Mouse (Mus musculus): ENCODE results near the gene Eogt. TPM values are rescaled to one million over a fixed set of nuclear protein-coding genes. Genes with fewer than 3 reads are reported as not detected.

Gene Eogt
- polyA plus RNA-seq, 1 experiment from 2014 or later, result 12.2 TPM

DNA sequence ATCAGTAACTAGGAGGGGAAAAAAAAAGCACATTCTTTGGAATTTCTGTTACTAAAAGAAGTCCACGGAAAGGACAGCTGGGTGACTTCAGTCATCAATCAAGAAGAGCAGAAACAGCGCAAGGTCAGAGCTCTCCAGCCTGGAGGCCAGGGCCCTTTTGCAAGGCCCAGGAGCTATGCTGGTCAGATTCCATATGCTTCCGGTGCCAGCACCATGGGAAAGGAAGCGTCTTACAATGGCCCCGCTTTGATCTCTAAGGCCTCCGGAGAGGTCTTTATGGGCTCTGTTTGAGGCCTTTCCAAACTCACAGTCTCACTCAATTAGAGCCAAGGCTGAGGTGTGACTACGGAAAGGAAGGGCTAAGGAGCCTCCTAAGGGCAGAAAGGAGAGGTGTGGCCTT is 4.6 kb downstream of the Eogt start:
- H3K4me3 ChIP-seq (replicated peaks; ENCODE audit: low read length), result no peak overlapping the region
- no peaks in the 10 kb centered on the region for H3K9me3 ChIP-seq (ENCODE audit: control insufficient read depth, low read length)
- H3K4me1 ChIP-seq (replicated peaks; ENCODE audit: control insufficient read depth, insufficient read depth, low read length), result peaks cover 14% of the 10 kb centered on the region
- H3K27me3 ChIP-seq (replicated peaks; ENCODE audit: control insufficient read depth, insufficient read depth, low read length), result no peaks in the 10 kb centered on the region
- no peak overlapping the region for H3K4me2 ChIP-seq (ENCODE audit: low read length)
- H3K36me3 ChIP-seq (ENCODE audit: control insufficient read depth, insufficient read depth), result no peaks in the 10 kb centered on the region
- no peak overlapping the region for H3K9ac ChIP-seq (replicated peaks; ENCODE audit: low read depth, low read length)
- 49% methylated on average over 7 of the region's 7 CpGs for WGBS
- no peak overlapping the region for H3K27ac ChIP-seq (ENCODE audit: low read length)
- no peak for ATAC-seq

GRCm38 (mm10) chr6:97142611-97143010 is 6.4 kb downstream of the Eogt start:
- ATAC-seq, result no peak
- Histone ChIP-seq H3K36me3 (ENCODE audit: control insufficient read depth, insufficient read depth) (no peaks in the 10 kb centered on the region), H3K9me3 (ENCODE audit: control insufficient read depth, low read length) (no peaks in the 10 kb centered on the region), H3K4me1 (replicated peaks; ENCODE audit: control insufficient read depth, insufficient read depth, low read length) (no peaks in the 10 kb centered on the region; the same call in 1 of the 2 replicates), H3K27me3 (replicated peaks; ENCODE audit: control insufficient read depth, insufficient read depth, low read length) (no peaks in the 10 kb centered on the region), H3K27ac (ENCODE audit: low read length) (no peak overlapping the region), H3K9ac (replicated peaks; ENCODE audit: low read depth, low read length) (no peak overlapping the region), H3K4me3 (replicated peaks; ENCODE audit: low read length) (no peak overlapping the region), H3K4me2 (ENCODE audit: low read length) (no peak overlapping the region)
- WGBS, result 91% methylated on average over 8 of the region's 8 CpGs

- Histone ChIP-seq H3K36me3 (ENCODE audit: control insufficient read depth, insufficient read depth) (no peaks in the 10 kb centered on the region), H3K9ac (replicated peaks; ENCODE audit: low read depth, low read length) (no peak overlapping the region), H3K9me3 (ENCODE audit: control insufficient read depth, low read length) (no peaks in the 10 kb centered on the region), H3K27ac (ENCODE audit: low read length) (no peak overlapping the region), H3K27me3 (replicated peaks; ENCODE audit: control insufficient read depth, insufficient read depth, low read length) (no peaks in the 10 kb centered on the region), H3K4me3 (replicated peaks; ENCODE audit: low read length) (no peak overlapping the region), H3K4me2 (ENCODE audit: low read length) (no peak overlapping the region), H3K4me1 (replicated peaks; ENCODE audit: control insufficient read depth, insufficient read depth, low read length) (no peaks in the 10 kb centered on the region)
- 85% methylated on average over 7 of the region's 7 CpGs for WGBS
- no peak for ATAC-seq
These were observed 7.2 kb downstream of the Eogt start for GRCm38 (mm10) chr6:97141811-97142210.

GRCm38 (mm10) chr6:97132707-97133303 is 16.2 kb downstream of the Eogt start:
- H3K4me2 ChIP-seq (ENCODE audit: low read length), result no peak overlapping the region
- H3K27ac ChIP-seq (ENCODE audit: low read length), result no peak overlapping the region
- H3K36me3 ChIP-seq (ENCODE audit: control insufficient read depth, insufficient read depth), result no peaks in the 10 kb centered on the region
- no peaks in the 10 kb centered on the region for H3K27me3 ChIP-seq (replicated peaks; ENCODE audit: control insufficient read depth, insufficient read depth, low read length)
- no peak for ATAC-seq
- no peak overlapping the region for H3K4me3 ChIP-seq (replicated peaks; ENCODE audit: low read length)
- H3K4me1 ChIP-seq (replicated peaks; ENCODE audit: control insufficient read depth, insufficient read depth, low read length), result no peaks in the 10 kb centered on the region
- no peak overlapping the region for H3K9ac ChIP-seq (replicated peaks; ENCODE audit: low read depth, low read length)
- WGBS, result 91% methylated on average over 5 of the region's 5 CpGs
- no peaks in the 10 kb centered on the region for H3K9me3 ChIP-seq (ENCODE audit: control insufficient read depth, low read length)

- no peak overlapping the region for H3K27ac ChIP-seq (ENCODE audit: low read length)
- no peaks in the 10 kb centered on the region for H3K4me1 ChIP-seq (replicated peaks; ENCODE audit: control insufficient read depth, insufficient read depth, low read length)
- no peaks in the 10 kb centered on the region for H3K27me3 ChIP-seq (replicated peaks; ENCODE audit: control insufficient read depth, insufficient read depth, low read length)
- no peak for ATAC-seq
- H3K4me3 ChIP-seq (replicated peaks; ENCODE audit: low read length), result no peak overlapping the region
- WGBS, result 75% methylated on average over 4 of the region's 4 CpGs
- H3K9me3 ChIP-seq (ENCODE audit: control insufficient read depth, low read length), result no peaks in the 10 kb centered on the region
- H3K36me3 ChIP-seq (ENCODE audit: control insufficient read depth, insufficient read depth), result no peaks in the 10 kb centered on the region
- no peak overlapping the region for H3K9ac ChIP-seq (replicated peaks; ENCODE audit: low read depth, low read length)
- no peak overlapping the region for H3K4me2 ChIP-seq (ENCODE audit: low read length)
These were observed 17.2 kb downstream of the Eogt start for GRCm38 (mm10) chr6:97131808-97132207.

DNA sequence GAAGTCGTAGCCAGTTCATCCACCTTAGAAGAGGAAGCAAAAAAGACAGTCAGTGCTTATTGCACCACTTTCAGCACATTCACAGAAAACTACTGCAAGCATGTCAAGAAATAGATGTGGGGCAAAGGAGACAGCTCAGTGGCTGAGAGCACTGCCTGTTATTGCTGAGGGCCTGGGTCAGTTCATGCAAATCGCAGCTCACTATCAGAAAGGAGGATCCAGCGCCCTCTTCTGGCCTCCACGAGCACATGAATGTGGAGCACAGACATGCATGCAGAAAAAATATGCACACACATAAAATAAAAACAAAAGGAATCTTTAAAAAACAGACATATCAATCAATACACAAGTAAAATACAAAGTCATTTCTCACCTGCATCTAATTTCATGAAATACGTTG is 18.0 kb downstream of the Eogt start:
- no peak for ATAC-seq
- 61% methylated on average over 5 of the region's 5 CpGs for WGBS
- Histone ChIP-seq H3K4me3 (replicated peaks; ENCODE audit: low read length) (no peak overlapping the region), H3K9me3 (ENCODE audit: control insufficient read depth, low read length) (no peaks in the 10 kb centered on the region), H3K4me2 (ENCODE audit: low read length) (no peak overlapping the region), H3K36me3 (ENCODE audit: control insufficient read depth, insufficient read depth) (no peaks in the 10 kb centered on the region), H3K27ac (ENCODE audit: low read length) (no peak overlapping the region), H3K27me3 (replicated peaks; ENCODE audit: control insufficient read depth, insufficient read depth, low read length) (no peaks in the 10 kb centered on the region), H3K4me1 (replicated peaks; ENCODE audit: control insufficient read depth, insufficient read depth, low read length) (no peaks in the 10 kb centered on the region), H3K9ac (replicated peaks; ENCODE audit: low read depth, low read length) (no peak overlapping the region)

- no peak overlapping the region for H3K4me2 ChIP-seq (ENCODE audit: low read length)
- 0 out of 2 replicates have a peak, but pooled peaks cover 3% of the 10 kb centered on the region for H3K4me1 ChIP-seq (replicated peaks; ENCODE audit: control insufficient read depth, insufficient read depth, low read length)
- no peak overlapping the region for H3K27ac ChIP-seq (ENCODE audit: low read length)
- H3K27me3 ChIP-seq (replicated peaks; ENCODE audit: control insufficient read depth, insufficient read depth, low read length), result no peaks in the 10 kb centered on the region
- H3K4me3 ChIP-seq (replicated peaks; ENCODE audit: low read length), result no peak overlapping the region
- no peak overlapping the region for H3K9ac ChIP-seq (replicated peaks; ENCODE audit: low read depth, low read length)
- H3K9me3 ChIP-seq (ENCODE audit: control insufficient read depth, low read length), result no peaks in the 10 kb centered on the region
- WGBS, result 68% methylated on average over 10 of the region's 10 CpGs
- H3K36me3 ChIP-seq (ENCODE audit: control insufficient read depth, insufficient read depth), result no peaks in the 10 kb centered on the region
- ATAC-seq, result no peak
These were observed 24.5 kb downstream of the Eogt start for GRCm38 (mm10) chr6:97124336-97125010.

GRCm38 (mm10) chr6:97120922-97121321 is 28.1 kb downstream of the Eogt start:
- Histone ChIP-seq H3K4me2 (ENCODE audit: low read length) (no peak overlapping the region), H3K4me1 (replicated peaks; ENCODE audit: control insufficient read depth, insufficient read depth, low read length) (0 out of 2 replicates have a peak, but pooled peaks cover 3% of the 10 kb centered on the region), H3K27ac (ENCODE audit: low read length) (no peak overlapping the region), H3K27me3 (replicated peaks; ENCODE audit: control insufficient read depth, insufficient read depth, low read length) (no peaks in the 10 kb centered on the region), H3K4me3 (replicated peaks; ENCODE audit: low read length) (no peak overlapping the region), H3K9ac (replicated peaks; ENCODE audit: low read depth, low read length) (no peak overlapping the region), H3K36me3 (ENCODE audit: control insufficient read depth, insufficient read depth) (no peaks in the 10 kb centered on the region), H3K9me3 (ENCODE audit: control insufficient read depth, low read length) (no peaks in the 10 kb centered on the region)
- no peak for ATAC-seq
- WGBS, result 53% methylated on average over 4 of the region's 4 CpGs

GRCm38 (mm10) chr6:97118327-97118726 is 30.7 kb downstream of the Eogt start:
- no peaks in the 10 kb centered on the region for H3K9me3 ChIP-seq (ENCODE audit: control insufficient read depth, low read length)
- H3K4me2 ChIP-seq (ENCODE audit: low read length), result no peak overlapping the region
- H3K36me3 ChIP-seq (ENCODE audit: control insufficient read depth, insufficient read depth), result no peaks in the 10 kb centered on the region
- 74% methylated on average over 3 of the region's 3 CpGs for WGBS
- H3K4me1 ChIP-seq (replicated peaks; ENCODE audit: control insufficient read depth, insufficient read depth, low read length), result no peaks in the 10 kb centered on the region
- H3K9ac ChIP-seq (replicated peaks; ENCODE audit: low read depth, low read length), result no peak overlapping the region
- no peak for ATAC-seq
- no peak overlapping the region for H3K27ac ChIP-seq (ENCODE audit: low read length)
- H3K27me3 ChIP-seq (replicated peaks; ENCODE audit: control insufficient read depth, insufficient read depth, low read length), result no peaks in the 10 kb centered on the region
- no peak overlapping the region for H3K4me3 ChIP-seq (replicated peaks; ENCODE audit: low read length)
